ENCODE assay signal across 12 mouse cellular contexts in the genomic region with DNA sequence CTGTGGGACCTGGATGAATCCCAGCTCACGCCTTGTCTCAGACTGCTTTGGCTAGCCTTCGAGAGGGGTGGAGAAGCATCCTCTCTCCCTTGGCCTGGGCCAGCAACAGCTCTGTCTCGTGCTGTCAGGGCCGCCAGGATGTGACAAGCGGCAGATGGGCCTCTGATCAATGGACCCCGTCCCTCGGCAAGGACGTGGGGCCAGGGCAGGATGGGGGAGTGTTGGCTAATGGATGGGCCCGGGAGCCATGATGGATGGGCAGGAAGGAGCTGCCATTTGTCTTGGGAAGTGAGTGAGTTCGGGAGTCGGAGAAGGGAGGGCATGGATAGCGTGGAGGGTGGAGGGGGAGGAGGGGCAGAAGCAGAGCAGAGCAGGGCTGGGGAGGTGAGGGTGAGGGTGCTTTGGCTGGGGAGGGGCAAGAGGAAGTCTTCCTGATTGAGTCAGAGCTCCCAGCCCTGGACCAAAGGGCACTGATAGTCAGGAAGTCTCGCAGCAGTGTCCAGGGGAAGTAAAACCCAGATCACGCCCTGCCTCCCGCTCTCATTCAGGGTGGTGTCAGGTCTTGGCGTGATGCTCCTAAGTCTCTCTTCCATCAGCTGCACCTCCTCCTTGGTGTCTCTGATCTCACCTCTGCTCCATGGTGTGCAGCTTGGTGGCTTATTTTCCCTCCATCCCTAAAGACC.
DNase-seq lines count a peak whose midpoint lies in the region; ATAC-seq and TF ChIP-seq lines count a peak whose summit lies in the region.
"Had no signal": no experiment of that assay in that cellular context is flagged by ENCODE, and none has a peak within 500 bp of the region (broad histone marks: within the 10 kb centered on the region; RNA-seq: fewer than 3 reads in every experiment).

No protein-coding gene starts in this region.

- H3K36me3 ChIP-seq in heart, embryonic 12.5 days, result no peaks in the 10 kb centered on the region
- H3K36me3 ChIP-seq in lung, postnatal 0 days (ENCODE audit: insufficient read depth, low read length), result no peaks in the 10 kb centered on the region
- no peaks in the 10 kb centered on the region for H3K36me3 ChIP-seq in stomach, postnatal 0 days (ENCODE audit: control insufficient read depth, insufficient read depth, low read length)
- H3K36me3 ChIP-seq: midbrain, embryonic 13.5 days had no signal

- intact Hi-C loops in heart, postnatal 10 days (cut with DNase I), result no loop called here

- H3K9ac ChIP-seq in heart, embryonic 12.5 days, result no peak overlapping the region
- no peak overlapping the region for H3K9ac ChIP-seq in lung, postnatal 0 days (replicated peaks; ENCODE audit: low read depth)
- H3K9ac ChIP-seq in stomach, postnatal 0 days (ENCODE audit: low read length), result no peak overlapping the region
- H3K9ac ChIP-seq: midbrain, embryonic 13.5 days had no signal

- H3K9me3 ChIP-seq in heart, embryonic 12.5 days (replicated peaks), result no peaks in the 10 kb centered on the region
- H3K9me3 ChIP-seq in lung, postnatal 0 days (ENCODE audit: low read length), result no peaks in the 10 kb centered on the region
- H3K9me3 ChIP-seq in stomach, postnatal 0 days (ENCODE audit: control insufficient read depth, low read length), result no peaks in the 10 kb centered on the region
- H3K9me3 ChIP-seq: midbrain, embryonic 13.5 days had no signal

- H3K27ac ChIP-seq in heart, embryonic 12.5 days (ENCODE audit: poor library complexity, severe bottlenecking), result no peak overlapping the region
- no peak overlapping the region for H3K27ac ChIP-seq in lung, postnatal 0 days (ENCODE audit: low read length)
- H3K27ac ChIP-seq in stomach, postnatal 0 days (replicated peaks), result no peak overlapping the region
- H3K27ac ChIP-seq: midbrain, embryonic 13.5 days had no signal

- no peak for DNase-seq in heart, postnatal 10 days
- DNase-seq in lung, postnatal 0 days (ENCODE audit: low spot score), result peak; percentile 26
- no peak for DNase-seq in lung, postnatal 25 days (ENCODE audit: low spot score)
- DNase-seq in kidney, postnatal 4 days, result peak; percentile 36 to 59
- no peak for DNase-seq in stomach, postnatal 0 days (ENCODE audit: low spot score)
- no peak for DNase-seq in right cerebral cortex, adult 18-20 months
- DNase-seq in cerebellum, adult 9-11 months, result no peak
- DNase-seq: heart, postnatal 4 days; thymus, postnatal 14 days had no signal

- no peak overlapping the region for H3K4me2 ChIP-seq in heart, embryonic 12.5 days
- no peak overlapping the region for H3K4me2 ChIP-seq in lung, postnatal 0 days (replicated peaks; ENCODE audit: low read depth, low read length)
- H3K4me2 ChIP-seq in stomach, postnatal 0 days (replicated peaks; ENCODE audit: low read depth), result no peak overlapping the region
- H3K4me2 ChIP-seq: midbrain, embryonic 13.5 days had no signal

- H3K27me3 ChIP-seq in heart, embryonic 12.5 days (replicated peaks), result no peaks in the 10 kb centered on the region
- H3K27me3 ChIP-seq in lung, postnatal 0 days (replicated peaks; ENCODE audit: insufficient read depth, low read length), result no peaks in the 10 kb centered on the region
- no peaks in the 10 kb centered on the region for H3K27me3 ChIP-seq in stomach, postnatal 0 days (ENCODE audit: control insufficient read depth, insufficient read depth, low read length)
- H3K27me3 ChIP-seq: midbrain, embryonic 13.5 days had no signal

- H3K4me1 ChIP-seq in heart, embryonic 12.5 days (replicated peaks), result 0 out of 2 replicates have a peak, but pooled peaks cover 2% of the 10 kb centered on the region
- no peaks in the 10 kb centered on the region for H3K4me1 ChIP-seq in lung, postnatal 0 days (ENCODE audit: insufficient read depth, low read depth, low read length)
- no peaks in the 10 kb centered on the region for H3K4me1 ChIP-seq in stomach, postnatal 0 days (replicated peaks; ENCODE audit: control insufficient read depth, insufficient read depth)
- H3K4me1 ChIP-seq: midbrain, embryonic 13.5 days had no signal

- ATAC-seq in heart, embryonic 12.5 days (ENCODE audit: insufficient number of reproducible peaks, low FRiP score), result peak; percentile 48; the same call in 1 of the 2 replicates
- ATAC-seq in lung, postnatal 0 days, result peak; percentile 76
- ATAC-seq in stomach, postnatal 0 days (ENCODE audit: low FRiP score, low TSS enrichment), result peak; percentile 8; the same call in 1 of the 2 replicates
- ATAC-seq: CD4-positive, CD25-positive, alpha-beta regulatory T cell, adult 4 months; midbrain, embryonic 13.5 days had no signal

- no peak overlapping the region for H3K4me3 ChIP-seq in heart, embryonic 12.5 days
- H3K4me3 ChIP-seq in lung, postnatal 0 days (ENCODE audit: low read depth, low read length), result no peak overlapping the region
- no peak overlapping the region for H3K4me3 ChIP-seq in stomach, postnatal 0 days (ENCODE audit: low read depth, low read length)
- H3K4me3 ChIP-seq: midbrain, embryonic 13.5 days had no signal

- no peak for TF ChIP-seq CTCF in lung, postnatal 0 days (IDR thresholded peaks at IDR 0.05)
- TF ChIP-seq CTCF in stomach, postnatal 0 days (IDR thresholded peaks at IDR 0.05; ENCODE audit: low read depth), result no peak

- WGBS in heart, embryonic 12.5 days, result 41% methylated on average over 16 of the region's 16 CpGs
- WGBS in lung, postnatal 0 days, result 18% methylated on average over 16 of the region's 16 CpGs
- WGBS in stomach, postnatal 0 days, result 26% methylated on average over 16 of the region's 16 CpGs

- no peak for TF ChIP-seq EP300 in lung, postnatal 0 days (IDR thresholded peaks at IDR 0.05)
- TF ChIP-seq EP300 in stomach, postnatal 0 days (optimal IDR thresholded peaks at IDR 0.05), result no peak

Comparison
In these comparisons a context has a peak if more than half of its experiments do, and no peak if none do; other contexts are left out.
1. DNase-seq: peak in lung, postnatal 0 days (single experiment) and kidney, postnatal 4 days (2 of 2); none in heart, postnatal 10 days (0 of 2), lung, postnatal 25 days (single experiment), stomach, postnatal 0 days (single experiment), right cerebral cortex, adult 18-20 months (single experiment) and cerebellum, adult 9-11 months (single experiment).
2. ATAC-seq: peak in every context shown above with its lines; median percentile 76 in lung, postnatal 0 days; 48 in heart, embryonic 12.5 days; 8 in stomach, postnatal 0 days.